Mouse (Mus musculus): ENCODE results near the gene Nfia.

Gene Nfia

DNA sequence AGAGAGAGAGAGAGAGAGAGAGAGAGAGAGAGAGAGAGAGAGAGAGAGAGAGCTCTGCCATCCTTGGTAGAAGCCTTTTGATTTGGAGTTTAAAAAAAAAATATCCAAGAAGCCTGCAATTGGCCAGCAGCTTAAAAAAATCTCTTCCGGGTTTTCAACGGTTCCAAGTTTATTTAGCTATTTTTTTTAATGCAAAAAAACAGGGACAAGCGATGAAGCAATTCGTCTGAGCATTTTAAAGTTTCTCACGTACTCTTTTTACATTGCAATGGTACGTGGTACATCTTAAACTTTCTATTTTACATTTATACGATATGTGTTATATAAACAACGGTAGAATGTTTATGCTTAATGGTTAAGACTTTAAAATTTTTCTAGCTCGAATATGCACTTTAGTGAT is at the start of gene Nfia:
Gene Nfia, plus strand, starts transcription at position 94 of the 400 bp plus-strand sequence.
- DNase-seq (ENCODE audit: low spot score): peak; percentile 59

GRCm38 (mm10) chr4:97723374-97723773 is 49.2 kb upstream of the Nfia start:
- DNase-seq (ENCODE audit: low spot score): no peak

DNA sequence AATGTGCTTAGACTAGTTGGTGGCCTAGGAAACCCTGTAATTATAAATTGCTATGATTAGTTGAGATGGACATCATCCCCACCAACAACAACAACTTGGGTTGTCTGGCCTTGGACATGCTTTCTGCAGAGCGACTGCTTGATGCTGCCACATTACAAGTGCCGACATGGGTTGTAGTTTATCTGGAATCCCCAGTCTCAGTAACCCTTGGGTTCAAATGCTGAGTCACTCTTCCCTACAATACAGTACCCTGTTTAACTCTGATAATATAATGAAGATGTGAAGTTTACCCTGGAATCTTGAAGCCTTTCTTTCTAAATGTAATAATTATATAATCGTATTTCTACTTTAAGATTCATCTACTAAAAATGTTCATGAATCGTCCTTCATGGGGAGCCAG is 44.0 kb upstream of the Nfia start:
- DNase-seq (ENCODE audit: low spot score): no peak

GRCm38 (mm10) chr4:97729999-97730398 is 42.5 kb upstream of the Nfia start:
- no peak for DNase-seq (ENCODE audit: low spot score)

- DNase-seq (ENCODE audit: low spot score): no peak
Measured at GRCm38 (mm10) chr4:97730416-97730815, 42.1 kb upstream of the Nfia start.

DNA sequence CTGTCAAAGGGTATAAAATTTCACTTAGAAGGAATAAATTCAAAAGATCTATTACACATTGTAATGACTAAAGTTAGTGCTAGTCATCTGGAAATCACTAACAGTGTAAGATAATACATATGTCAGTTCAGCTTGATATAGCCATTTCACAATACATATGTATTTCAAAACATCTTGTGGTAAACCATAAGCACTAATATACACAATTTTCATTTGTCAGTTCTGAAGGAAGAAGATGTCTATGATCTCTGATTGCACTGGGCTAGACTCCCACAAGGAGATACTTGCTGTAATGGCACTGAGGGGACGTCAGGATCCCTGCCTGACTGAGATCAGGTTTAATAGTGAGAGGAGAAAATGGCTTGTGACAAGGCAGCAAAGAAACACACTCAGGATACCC is 39.1 kb upstream of the Nfia start:
- DNase-seq (ENCODE audit: low spot score): no peak

- no peak for DNase-seq (ENCODE audit: low spot score)
Measured at GRCm38 (mm10) chr4:97743932-97744331, 28.6 kb upstream of the Nfia start.

DNA sequence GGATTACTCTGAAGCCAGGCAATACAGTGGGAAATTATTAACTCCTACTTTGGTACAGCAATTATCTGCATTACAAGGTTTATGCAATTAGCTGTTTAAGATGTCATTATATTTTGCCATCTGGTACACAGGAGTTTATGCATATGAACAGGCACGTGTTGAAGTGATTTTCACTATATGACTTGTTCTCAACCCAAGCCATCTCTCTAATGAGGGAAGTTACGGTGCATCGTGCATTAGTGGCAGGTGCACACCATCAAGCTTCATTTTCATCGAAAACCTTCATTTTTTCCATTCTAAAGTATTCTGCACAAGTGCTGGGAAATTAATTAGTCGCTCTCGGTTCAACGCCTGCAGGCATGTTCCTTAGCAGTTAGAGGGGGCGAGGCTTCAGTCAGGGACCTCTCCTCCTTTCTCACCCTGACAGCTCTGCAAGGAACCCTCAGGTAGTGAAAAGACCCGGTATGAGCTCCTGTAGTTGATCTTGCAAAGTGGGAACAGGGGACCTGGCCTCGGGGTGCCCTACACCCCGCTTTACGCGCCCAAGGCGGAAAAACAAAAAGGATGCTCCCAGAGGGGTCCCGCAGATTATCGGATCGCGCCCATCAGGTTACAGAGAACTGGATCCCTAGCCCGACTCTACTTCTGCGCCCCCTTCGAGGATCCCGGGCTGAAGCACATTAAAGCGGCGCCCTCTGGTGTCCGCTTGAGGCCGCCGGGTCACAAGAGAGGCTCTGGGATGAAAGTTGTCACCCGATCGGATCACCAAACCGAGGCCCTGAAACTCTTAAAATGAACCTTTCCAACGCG is 27.0 kb upstream of the Nfia start:
- DNase-seq (ENCODE audit: low spot score): peak; percentile 92

DNA sequence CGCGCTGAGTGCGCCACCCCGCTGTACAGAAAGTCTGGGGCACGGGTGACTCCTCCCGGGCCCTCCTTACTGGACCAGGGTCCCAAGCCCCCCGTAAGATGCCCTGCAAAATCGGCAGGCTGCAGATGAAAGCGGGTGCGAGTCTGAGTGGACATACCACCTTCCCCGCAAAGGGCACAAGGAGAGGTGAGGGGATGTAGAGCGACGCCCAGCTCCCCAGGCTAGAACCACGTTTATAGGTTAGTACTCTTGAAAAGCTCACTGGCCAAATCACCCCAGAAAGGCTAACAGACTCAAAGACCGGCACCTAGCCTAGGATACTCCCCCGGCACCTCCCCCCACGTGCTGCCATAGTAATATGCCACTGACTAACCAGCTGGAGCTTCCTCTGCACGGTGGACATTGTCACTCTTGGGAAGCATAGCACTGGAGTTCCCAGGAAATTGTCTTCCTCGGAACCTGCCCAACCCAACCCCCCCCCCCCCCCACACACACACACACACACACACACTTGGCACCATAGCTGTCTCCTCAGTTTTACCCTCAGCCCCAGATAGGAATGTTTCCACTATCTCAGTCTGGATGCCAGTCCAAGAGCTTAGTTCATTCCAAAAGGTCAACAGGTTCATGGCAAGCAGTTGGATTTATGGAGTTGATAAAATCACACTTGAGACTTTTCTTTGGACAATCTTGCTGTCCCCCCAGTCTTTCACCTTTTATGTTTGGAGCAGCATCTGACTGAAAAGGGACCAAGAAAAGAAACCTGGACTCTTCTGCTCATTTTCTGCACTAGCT is 26.2 kb upstream of the Nfia start:
- no peak for DNase-seq (ENCODE audit: low spot score)

GRCm38 (mm10) chr4:97750401-97750800 is 22.1 kb upstream of the Nfia start:
- no peak for DNase-seq (ENCODE audit: low spot score)

- peak; percentile 98 for DNase-seq (ENCODE audit: low spot score)
Measured at GRCm38 (mm10) chr4:97751030-97751482, 21.5 kb upstream of the Nfia start.

DNA sequence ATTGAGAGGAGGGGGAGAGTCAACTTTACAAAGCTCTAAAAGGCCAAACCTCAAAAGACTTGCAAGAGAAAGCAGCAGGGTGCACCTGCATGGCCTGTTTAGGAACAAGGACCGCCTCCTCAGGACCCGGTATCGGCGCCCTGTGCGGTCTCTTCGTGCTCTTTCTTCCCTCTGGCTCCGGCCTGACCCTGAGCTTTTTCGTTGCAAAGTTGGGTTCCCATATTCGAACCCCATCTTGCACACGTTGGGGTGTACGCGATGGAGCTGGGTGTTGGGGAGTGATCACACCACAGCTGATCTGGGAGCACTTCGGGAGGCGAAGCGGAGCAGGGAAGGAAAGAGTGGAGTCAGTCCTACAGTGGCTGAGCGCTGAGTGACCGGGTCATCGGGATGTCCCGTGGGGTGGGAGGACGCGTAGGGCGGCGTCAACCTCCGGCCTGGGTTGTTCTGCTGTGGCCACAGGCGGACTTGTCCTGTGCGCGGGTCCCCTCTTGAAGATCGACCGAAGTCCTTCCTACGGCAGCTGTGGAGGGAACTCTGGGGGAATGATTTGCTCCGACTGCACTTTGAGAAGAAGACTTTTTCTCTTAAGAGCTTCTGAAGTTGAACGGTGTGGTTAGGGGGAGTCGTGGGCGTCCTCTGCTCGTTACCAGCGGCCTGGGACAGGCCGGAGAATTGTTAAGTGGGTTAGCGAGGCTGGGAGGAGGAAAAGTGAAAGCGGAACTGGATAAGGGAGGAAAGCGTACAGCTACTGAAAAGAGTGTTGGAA is 20.9 kb upstream of the Nfia start:
- DNase-seq (ENCODE audit: low spot score): peak; percentile 66

- DNase-seq (ENCODE audit: low spot score): no peak
Measured at GRCm38 (mm10) chr4:97752276-97753010, 20.1 kb upstream of the Nfia start.

GRCm38 (mm10) chr4:97753521-97753920 is 19.0 kb upstream of the Nfia start:
- no peak for DNase-seq (ENCODE audit: low spot score)

GRCm38 (mm10) chr4:97754241-97754640 is 18.3 kb upstream of the Nfia start:
- DNase-seq (ENCODE audit: low spot score): peak; percentile 79

- DNase-seq (ENCODE audit: low spot score): peak; percentile 81
Measured at GRCm38 (mm10) chr4:97757207-97757977, 15.1 kb upstream of the Nfia start.

- DNase-seq (ENCODE audit: low spot score): peak; percentile 69
Measured at GRCm38 (mm10) chr4:97757978-97758461, 14.5 kb upstream of the Nfia start.

DNA sequence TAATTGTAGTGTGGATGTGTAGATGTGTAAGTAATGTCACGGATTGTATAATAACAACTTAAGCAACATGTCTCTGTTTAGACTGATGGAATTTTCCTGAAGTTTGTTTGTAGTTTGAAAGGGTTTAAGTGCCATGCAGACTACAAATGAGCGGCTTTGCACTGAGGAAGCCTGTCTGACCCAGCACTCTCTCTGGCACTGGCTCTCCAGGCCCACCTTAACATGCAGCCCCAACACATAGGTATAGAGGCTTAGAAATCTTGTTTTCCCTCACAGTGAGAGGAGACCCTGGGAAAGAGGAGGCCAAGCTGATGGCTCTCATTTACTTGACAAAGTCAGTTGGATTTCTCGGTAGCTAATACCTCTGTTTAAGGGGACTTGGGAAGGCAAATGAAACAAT is 13.9 kb upstream of the Nfia start:
- no peak for DNase-seq (ENCODE audit: low spot score)

GRCm38 (mm10) chr4:97764616-97765015 is 7.9 kb upstream of the Nfia start:
- DNase-seq (ENCODE audit: low spot score): no peak

GRCm38 (mm10) chr4:97765341-97766020 is 7.1 kb upstream of the Nfia start:
- DNase-seq (ENCODE audit: low spot score): no peak

Data from embryo, embryonic 10.5 days (tissue).